Mouse (Mus musculus) left cerebral cortex, adult 18-20 months (tissue): ENCODE data around the gene Anxa6. TPM values are rescaled to one million over a fixed set of nuclear protein-coding genes. Genes with fewer than 3 reads are reported as not detected.
"Not testable (repeated sequence)": the region's sequence is repeated elsewhere in the genome, so short reads cannot be mapped to it uniquely, and the experiment has no call there.

Experiments
- DNase-seq, 2 experiments: peaks; one replicate each; pipeline ENCODE4 v3.0.0; 2021 to 2022; ENCODE audit warnings: low spot score in 2 of 2, mixed read lengths in 1 of 2
- total RNA-seq, 2 experiments: library from RNA; stranded (reverse); gene quantifications; 2 replicates each; pipeline ENCODE4 v1.2.3; 2021

The Anxa6 gene
- total RNA-seq, 2 experiments from 2014 or later, result 86.6 to 97.2 TPM

DNA sequence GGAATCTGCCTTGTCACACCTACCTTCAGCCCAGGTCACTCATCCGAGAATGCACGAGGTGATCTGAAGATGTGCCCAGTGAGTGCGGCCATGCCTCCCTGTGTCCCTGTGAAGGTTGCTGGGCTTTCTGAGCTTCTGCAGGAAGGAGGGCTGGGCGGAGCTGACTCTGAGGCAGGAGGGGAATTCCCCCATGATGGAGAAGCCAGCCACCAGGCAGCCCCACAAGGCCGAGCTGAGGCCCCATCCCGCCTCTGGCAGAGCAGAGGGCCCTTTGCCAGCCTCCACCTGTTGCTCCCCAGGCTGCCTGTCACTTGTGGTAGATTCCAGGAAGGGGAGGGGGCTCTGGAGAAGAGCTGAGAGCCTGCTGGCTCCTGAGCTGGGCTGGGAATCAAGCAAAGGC is 70.4 kb downstream of the Anxa6 start, which contains the start of gene Tnip1:
Gene Tnip1 (minus strand): TSS at position 108 of the 400 bp plus-strand sequence.
- no peak for DNase-seq

DNA sequence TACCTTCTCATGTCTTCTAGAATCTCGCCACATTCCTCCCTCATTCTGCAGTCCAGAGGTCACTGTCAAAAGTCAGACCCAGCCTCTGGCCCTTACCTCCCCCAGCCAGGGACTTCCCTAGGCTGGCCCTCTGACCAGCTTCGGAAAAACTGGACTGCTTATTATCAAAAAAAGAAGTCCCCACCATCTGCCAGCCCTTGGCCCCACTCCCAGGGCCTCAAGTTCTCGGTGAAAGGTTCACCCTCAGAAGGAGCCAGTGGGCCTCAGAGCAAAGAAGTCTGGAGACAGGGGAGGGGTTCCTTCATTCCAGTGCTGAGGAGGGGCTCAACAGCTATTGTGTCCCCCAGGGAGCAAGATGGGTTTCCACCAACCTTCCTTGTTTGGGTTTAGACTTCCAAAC is 71.3 kb downstream of the Anxa6 start:
- DNase-seq, result no peak

GRCm38 (mm10) chr11:54961164-54961850 is 71.9 kb downstream of the Anxa6 start:
- no peak for DNase-seq

- no peak for DNase-seq
Measured at GRCm38 (mm10) chr11:54960251-54960650, 73.0 kb downstream of the Anxa6 start.

- DNase-seq, result no peak
Measured at GRCm38 (mm10) chr11:54958571-54959073, 74.6 kb downstream of the Anxa6 start.

- not testable (repeated sequence) for DNase-seq
Measured at GRCm38 (mm10) chr11:54957708-54958107, 75.5 kb downstream of the Anxa6 start.

DNA sequence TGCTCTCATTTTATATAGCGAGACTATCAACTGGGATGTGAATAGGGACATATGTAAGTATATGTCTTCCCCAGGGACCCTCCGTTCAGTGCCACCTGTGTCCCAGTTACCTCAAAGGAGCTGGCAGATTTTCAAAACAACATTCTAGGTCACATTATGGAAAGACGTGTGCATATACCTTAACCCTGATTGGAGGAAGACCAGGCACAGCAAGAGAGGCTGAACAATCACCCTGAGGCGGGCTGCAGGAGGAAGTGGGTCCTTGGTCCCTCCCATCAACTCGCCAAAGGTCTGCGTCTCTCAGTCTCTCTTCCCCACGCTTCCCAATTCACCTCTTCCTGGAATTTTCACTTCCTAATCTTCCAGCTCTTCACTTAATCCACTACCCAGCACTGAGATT is 76.3 kb downstream of the Anxa6 start:
- DNase-seq, result no peak

DNA sequence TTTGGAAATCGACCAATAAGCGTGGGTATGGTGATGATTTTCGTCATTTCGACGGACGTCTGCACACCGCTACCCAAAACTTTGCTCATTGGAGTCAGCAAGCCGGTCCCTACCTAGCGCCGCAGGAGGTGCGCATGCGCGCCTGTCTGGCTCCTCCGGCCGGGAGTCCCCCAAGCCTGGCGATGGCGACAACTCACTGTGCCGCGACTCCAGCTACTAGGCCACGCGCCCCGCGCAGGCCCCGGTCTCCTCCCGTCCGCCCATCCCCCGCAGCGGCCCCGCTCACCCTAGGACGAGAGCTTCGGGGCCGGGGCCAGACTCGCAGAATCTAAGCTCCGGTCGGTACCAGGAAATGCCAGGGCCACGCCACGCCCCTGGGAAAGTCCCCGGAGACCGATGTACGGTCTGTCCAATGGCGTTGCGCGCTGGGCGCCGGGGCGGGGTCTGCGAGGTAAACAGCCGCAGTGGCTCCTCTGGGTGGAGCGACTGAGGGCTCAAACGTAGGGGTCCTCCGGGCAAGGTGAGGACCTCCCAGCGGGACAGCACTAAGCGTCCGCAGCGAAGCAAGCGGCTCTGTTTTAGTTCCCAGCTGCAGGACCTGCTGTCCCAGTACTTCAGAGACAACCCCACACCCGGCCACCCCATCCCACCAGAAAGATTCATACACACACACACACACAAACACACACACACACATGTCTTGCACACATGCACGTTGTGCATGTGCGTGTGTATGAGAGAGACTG is 77.3 kb downstream of the Anxa6 start:
- DNase-seq, result peak; percentile 98

DNA sequence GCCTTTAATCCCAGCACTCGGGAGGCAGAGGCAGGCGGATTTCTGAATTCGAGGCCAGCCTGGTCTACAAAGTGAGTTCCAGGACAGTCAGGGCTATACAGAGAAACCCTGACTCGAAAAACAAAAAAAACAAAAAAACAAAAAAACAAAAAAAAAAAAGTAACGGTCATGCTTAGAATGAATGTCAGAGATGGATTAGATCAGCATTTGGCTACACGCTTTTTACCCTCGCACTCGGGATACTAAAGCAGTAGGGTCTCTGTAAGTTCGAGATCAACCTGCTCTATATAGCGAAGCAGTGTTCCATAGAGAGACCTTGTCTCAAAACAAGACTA is 77.9 kb downstream of the Anxa6 start:
- not testable (repeated sequence) for DNase-seq

DNA sequence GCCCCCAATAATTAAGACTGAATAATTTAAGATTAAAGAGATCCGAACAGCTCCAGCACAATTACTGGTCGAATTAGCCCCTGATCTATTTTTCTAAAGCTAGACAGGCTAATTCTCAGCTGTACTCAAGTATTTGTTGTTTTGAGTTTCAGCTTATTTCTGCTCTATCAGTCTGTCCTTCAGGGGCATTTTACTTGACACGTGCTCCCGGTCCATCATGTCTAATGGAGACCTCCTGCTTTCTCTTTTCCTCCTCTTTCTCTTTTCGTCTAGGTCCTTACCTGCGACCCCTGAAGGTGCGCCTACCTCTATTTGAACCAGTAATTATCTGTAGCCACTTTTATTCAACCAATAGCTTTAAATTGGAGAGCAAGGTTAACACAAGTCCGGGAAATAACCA is 78.5 kb downstream of the Anxa6 start:
- DNase-seq, result no peak

DNA sequence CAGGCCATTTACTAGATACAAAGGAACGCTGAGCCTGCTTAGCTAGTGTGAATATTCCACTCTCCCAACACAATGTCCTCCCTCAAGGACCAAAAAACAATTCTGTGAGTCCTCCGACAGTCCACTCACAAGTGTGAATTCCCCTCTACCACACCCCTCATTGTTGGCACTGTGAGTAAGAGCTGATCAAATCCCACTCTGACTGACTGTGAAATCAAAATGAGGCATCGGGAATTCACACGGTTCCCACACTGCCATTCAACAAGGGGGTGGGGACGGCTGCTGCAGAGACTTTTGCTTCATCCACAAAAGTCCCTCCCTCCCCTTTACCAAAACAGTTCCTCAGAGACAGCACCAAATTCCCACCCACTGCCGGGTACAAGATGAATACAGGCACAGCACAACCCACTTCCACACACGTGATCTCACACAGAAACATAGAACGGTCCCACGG is 79.2 kb downstream of the Anxa6 start:
- peak in 1 of 2 experiments; percentile 24 for DNase-seq

DNA sequence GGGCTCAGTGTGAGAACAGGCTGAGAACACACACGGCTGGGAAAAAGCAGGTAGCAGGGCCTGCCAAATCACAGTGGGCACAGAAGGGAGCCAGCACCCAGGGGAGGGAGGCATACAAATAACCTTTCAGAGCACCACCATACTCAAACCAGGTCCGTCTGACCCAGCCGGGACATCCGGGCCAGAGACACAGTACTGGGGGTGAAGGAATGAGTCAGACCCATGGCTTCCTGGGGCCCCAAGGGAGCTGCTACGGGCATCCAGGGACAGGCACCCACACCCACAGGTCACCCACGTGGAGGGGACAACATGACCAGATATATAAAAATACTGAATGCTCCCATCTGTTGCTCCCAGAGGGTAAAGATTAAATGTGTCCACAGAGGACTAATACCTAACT is 80.6 kb downstream of the Anxa6 start:
- DNase-seq, result no peak

- no peak for DNase-seq
Measured at GRCm38 (mm10) chr11:54950684-54951083, 82.6 kb downstream of the Anxa6 start.

DNA sequence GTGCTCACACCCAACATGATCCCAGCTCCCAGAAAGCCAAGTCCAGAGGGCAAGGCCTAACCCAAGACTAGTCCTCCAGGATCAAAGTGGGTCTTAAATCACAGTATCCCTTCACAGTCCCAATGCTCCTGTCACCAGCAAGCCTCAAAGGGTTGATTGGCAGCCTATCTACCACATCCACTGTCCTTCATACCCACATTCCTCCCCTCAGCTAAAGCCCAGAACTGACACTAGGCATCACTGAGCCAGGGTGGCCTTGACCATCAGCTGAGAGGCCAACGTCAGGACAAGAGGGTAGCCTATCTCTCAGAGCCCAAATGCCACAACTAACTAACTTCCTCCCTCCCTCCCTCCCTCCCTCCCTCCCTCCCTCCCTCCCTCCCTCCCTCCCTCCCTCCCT is 83.5 kb downstream of the Anxa6 start:
- no peak for DNase-seq

DNA sequence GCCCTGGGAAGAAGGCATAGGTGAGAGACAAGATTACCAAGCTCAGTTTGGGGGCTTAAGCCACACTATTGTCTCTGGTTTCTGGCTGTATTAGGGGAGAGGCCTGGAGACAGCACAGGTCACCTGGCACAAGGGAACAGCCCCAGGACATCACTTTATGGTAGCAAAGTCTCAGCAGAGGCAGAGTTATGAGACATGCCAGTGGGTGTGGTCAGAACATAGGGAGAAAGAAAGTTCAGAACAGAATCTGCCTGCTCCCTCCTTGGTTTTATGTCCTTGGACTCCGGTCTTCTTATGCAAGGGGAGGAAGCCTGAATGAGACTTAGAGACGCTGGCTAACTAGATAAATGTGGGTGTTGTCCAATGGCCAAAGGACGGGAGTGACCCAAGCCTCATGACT is 88.5 kb downstream of the Anxa6 start:
- no peak for DNase-seq

GRCm38 (mm10) chr11:54940056-54940455 is 93.2 kb downstream of the Anxa6 start:
- no peak for DNase-seq

DNA sequence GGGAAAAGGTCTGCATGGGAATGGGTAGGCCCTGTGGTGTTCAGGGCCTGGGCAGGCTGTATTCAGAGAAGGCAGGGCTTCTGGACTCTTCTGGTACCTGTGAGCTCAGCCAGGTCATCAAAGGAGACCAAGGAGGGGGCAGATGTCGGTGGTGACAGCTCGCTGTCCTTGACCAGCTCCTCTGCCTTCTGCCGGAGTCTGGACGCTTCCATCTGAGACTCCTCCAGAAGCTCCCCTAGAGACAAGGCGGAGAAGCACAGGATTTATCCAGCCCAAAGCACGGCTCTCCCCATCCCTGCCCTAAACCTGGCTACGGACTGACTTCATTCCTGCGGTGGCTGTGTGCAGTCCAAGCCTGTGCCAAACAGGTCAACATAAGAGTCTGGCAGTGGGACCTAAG is 93.7 kb downstream of the Anxa6 start:
- no peak for DNase-seq

DNA sequence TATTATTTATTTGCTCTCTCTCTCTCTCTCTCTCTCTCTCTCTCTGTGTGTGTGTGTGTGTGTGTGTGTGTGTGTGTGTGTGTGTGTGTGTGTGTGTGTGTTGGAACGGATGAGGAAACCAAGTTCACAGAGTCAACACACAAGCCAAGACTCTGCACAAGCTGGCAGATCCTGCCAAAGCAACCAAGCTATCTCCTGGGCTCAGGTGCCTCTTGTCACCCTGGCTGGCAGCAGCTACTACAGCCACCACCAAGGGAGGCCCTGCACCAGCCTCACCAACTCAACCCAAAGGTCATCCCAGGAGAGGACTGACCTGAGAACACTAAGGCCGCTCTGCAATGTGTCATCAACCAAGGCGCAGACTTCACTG is 96.5 kb downstream of the Anxa6 start:
- no peak for DNase-seq

- no peak for DNase-seq
Measured at GRCm38 (mm10) chr11:54936035-54936770, 97.0 kb downstream of the Anxa6 start.

GRCm38 (mm10) chr11:54934198-54934597 is 99.0 kb downstream of the Anxa6 start:
- no peak for DNase-seq

- DNase-seq, result no peak
Measured at GRCm38 (mm10) chr11:54932540-54932939, 100.7 kb downstream of the Anxa6 start.
